Mouse (Mus musculus): ENCODE results near the gene Zfp827. TPM values are rescaled to one million over a fixed set of nuclear protein-coding genes. Genes with fewer than 3 reads are reported as not detected.
A peak's percentile ranks its signal among the peaks of the same experiment; 100 is the strongest.

Gene Zfp827
- polyA plus RNA-seq, 1 experiment from 2014 or later, result 5.2 TPM

DNA sequence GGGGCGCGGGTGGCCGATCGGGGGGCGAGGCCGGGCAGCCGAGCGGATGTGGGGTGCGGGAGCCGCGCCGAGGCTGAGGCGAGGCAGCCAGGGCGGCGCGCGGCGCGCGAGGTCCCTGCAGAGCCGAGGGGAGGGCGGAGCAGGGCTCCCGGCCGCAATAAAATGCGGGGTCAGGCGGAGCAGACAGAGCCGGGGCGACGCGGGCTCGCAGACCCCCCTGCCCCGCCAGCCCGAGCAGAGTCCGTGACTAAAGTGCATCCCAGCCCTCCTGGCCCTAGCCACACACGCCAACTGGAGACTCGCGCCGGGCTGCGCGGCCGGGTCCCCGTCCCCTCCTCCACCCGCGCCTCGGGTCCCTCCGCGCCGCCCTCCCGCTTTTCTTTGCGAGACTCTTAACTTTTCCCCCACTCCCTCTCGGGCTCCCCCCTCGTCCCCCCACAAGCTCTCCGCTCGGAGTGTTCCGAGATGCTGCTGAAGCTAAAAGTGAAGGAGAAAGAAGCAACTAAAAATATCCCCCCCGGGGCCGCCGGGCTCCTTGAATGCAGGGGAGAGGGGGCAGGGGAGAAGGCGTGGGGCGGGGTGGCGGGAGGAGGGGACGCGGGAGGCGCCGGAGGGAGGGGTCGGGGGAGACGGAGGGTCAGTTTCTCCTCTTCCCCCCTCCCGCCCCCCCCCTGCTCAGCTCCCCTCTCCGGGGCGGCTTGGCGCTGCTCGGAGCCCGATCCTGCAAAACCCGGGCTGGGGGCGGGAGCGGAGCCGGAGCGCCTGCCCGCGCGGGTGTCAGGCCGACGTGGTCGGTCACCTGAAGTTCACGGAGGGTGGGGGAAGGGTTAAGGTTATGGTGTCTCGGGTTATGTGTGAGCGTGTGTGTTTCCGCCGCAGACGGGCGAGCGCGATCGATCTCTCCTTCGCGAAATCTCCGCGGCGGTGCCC lies 1.4 kb downstream of the Zfp827 start:
- Histone ChIP-seq H3K9ac (ENCODE audit: low read length) (peak overlapping the region; percentile 99), H3K4me2 (ENCODE audit: low read depth, low read length) (peak overlapping the region; percentile 80), H3K4me1 (ENCODE audit: control insufficient read depth, insufficient read depth, low read length) (peaks cover 23% of the 10 kb centered on the region), H3K4me3 (ENCODE audit: low read length) (peak overlapping the region; percentile 70), H3K27me3 (ENCODE audit: control insufficient read depth, insufficient read depth, low read length) (no peaks in the 10 kb centered on the region), H3K27ac (ENCODE audit: low read length) (peak overlapping the region; percentile 100), H3K9me3 (replicated peaks; ENCODE audit: control insufficient read depth, low read length) (no peaks in the 10 kb centered on the region), H3K36me3 (ENCODE audit: control insufficient read depth, insufficient read depth) (no peaks in the 10 kb centered on the region)
- WGBS, result under 1% methylated on average over 77 of the region's 99 CpGs
- peak; percentile 76 for ATAC-seq (replicated peaks; ENCODE audit: extremely low read depth, insufficient read depth, low FRiP score)

- H3K27ac ChIP-seq (ENCODE audit: low read length), result peak overlapping the region; percentile 100
- 1% methylated on average over 53 of the region's 62 CpGs for WGBS
- H3K27me3 ChIP-seq (ENCODE audit: control insufficient read depth, insufficient read depth, low read length), result no peaks in the 10 kb centered on the region
- H3K4me2 ChIP-seq (ENCODE audit: low read depth, low read length), result peak overlapping the region; percentile 80
- H3K36me3 ChIP-seq (ENCODE audit: control insufficient read depth, insufficient read depth), result no peaks in the 10 kb centered on the region
- peaks cover 23% of the 10 kb centered on the region for H3K4me1 ChIP-seq (ENCODE audit: control insufficient read depth, insufficient read depth, low read length)
- H3K9ac ChIP-seq (ENCODE audit: low read length), result peak overlapping the region; percentile 99
- peak; percentile 30; the same call in 1 of the 2 replicates for ATAC-seq (replicated peaks; ENCODE audit: extremely low read depth, insufficient read depth, low FRiP score)
- H3K9me3 ChIP-seq (replicated peaks; ENCODE audit: control insufficient read depth, low read length), result no peaks in the 10 kb centered on the region
- peak overlapping the region; percentile 70 for H3K4me3 ChIP-seq (ENCODE audit: low read length)
These were observed 2.4 kb downstream of the Zfp827 start for GRCm38 (mm10) chr8:79030326-79031265.

GRCm38 (mm10) chr8:79037532-79037931 lies 9.3 kb downstream of the Zfp827 start:
- WGBS, result 82% methylated on average over 7 of the region's 7 CpGs

GRCm38 (mm10) chr8:79037991-79038390 lies 9.8 kb downstream of the Zfp827 start:
- no peak overlapping the region for H3K9ac ChIP-seq (ENCODE audit: low read length)

More at GRCm38 (mm10) chr8:79037532-79037931, 9.3 kb downstream of the Zfp827 start:
- Histone ChIP-seq H3K4me2 (ENCODE audit: low read depth, low read length) (no peak overlapping the region), H3K4me3 (ENCODE audit: low read length) (no peak overlapping the region), H3K9ac (ENCODE audit: low read length) (no peak overlapping the region), H3K27me3 (ENCODE audit: control insufficient read depth, insufficient read depth, low read length) (no peaks in the 10 kb centered on the region), H3K27ac (ENCODE audit: low read length) (no peak overlapping the region), H3K9me3 (replicated peaks; ENCODE audit: control insufficient read depth, low read length) (no peaks in the 10 kb centered on the region), H3K36me3 (ENCODE audit: control insufficient read depth, insufficient read depth) (peaks cover 7% of the 10 kb centered on the region; the same call in 1 of the 2 replicates), H3K4me1 (ENCODE audit: control insufficient read depth, insufficient read depth, low read length) (peaks cover 13% of the 10 kb centered on the region)
- no peak for ATAC-seq (replicated peaks; ENCODE audit: extremely low read depth, insufficient read depth, low FRiP score)

GRCm38 (mm10) chr8:79041429-79041828 lies 13.2 kb downstream of the Zfp827 start:
- H3K9me3 ChIP-seq (replicated peaks; ENCODE audit: control insufficient read depth, low read length), result no peaks in the 10 kb centered on the region
- no peak overlapping the region for H3K4me3 ChIP-seq (ENCODE audit: low read length)
- 92% methylated on average over 3 of the region's 3 CpGs for WGBS
- no peak overlapping the region for H3K4me2 ChIP-seq (ENCODE audit: low read depth, low read length)
- no peak overlapping the region for H3K27ac ChIP-seq (ENCODE audit: low read length)
- ATAC-seq (replicated peaks; ENCODE audit: extremely low read depth, insufficient read depth, low FRiP score), result no peak
- no peak overlapping the region for H3K9ac ChIP-seq (ENCODE audit: low read length)
- H3K4me1 ChIP-seq (ENCODE audit: control insufficient read depth, insufficient read depth, low read length), result peaks cover 5% of the 10 kb centered on the region
- H3K27me3 ChIP-seq (ENCODE audit: control insufficient read depth, insufficient read depth, low read length), result no peaks in the 10 kb centered on the region
- peaks cover 7% of the 10 kb centered on the region; the same call in 1 of the 2 replicates for H3K36me3 ChIP-seq (ENCODE audit: control insufficient read depth, insufficient read depth)

More at GRCm38 (mm10) chr8:79037991-79038390, 9.8 kb downstream of the Zfp827 start:
- H3K4me3 ChIP-seq (ENCODE audit: low read length), result no peak overlapping the region
- peaks cover 10% of the 10 kb centered on the region for H3K4me1 ChIP-seq (ENCODE audit: control insufficient read depth, insufficient read depth, low read length)
- no peak overlapping the region for H3K4me2 ChIP-seq (ENCODE audit: low read depth, low read length)
- no peaks in the 10 kb centered on the region for H3K9me3 ChIP-seq (replicated peaks; ENCODE audit: control insufficient read depth, low read length)
- WGBS, result 87% methylated on average over 7 of the region's 7 CpGs
- no peak for ATAC-seq (replicated peaks; ENCODE audit: extremely low read depth, insufficient read depth, low FRiP score)
- H3K27me3 ChIP-seq (ENCODE audit: control insufficient read depth, insufficient read depth, low read length), result no peaks in the 10 kb centered on the region
- H3K27ac ChIP-seq (ENCODE audit: low read length), result no peak overlapping the region
- H3K36me3 ChIP-seq (ENCODE audit: control insufficient read depth, insufficient read depth), result peaks cover 7% of the 10 kb centered on the region; the same call in 1 of the 2 replicates

DNA sequence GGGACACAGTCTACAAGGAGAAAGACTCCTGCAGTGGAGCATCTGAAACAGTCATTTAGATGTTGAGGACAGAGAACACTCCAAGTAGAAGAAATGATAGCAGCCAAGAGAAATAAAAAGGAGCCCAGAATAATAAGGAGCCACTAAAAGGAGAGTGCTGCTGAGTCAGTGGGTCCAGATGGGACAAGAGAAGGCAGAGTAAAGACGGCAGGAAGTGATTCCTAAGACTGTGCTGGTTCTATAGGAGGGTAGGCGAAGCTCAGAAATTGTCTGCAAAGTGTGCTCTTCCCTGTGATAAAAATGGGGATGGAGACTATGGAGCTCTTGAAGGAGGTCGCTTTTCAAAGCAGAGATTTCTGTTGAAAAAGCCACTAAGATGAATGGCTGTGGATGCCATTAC lies 14.0 kb downstream of the Zfp827 start:
- WGBS, result 75% methylated on average over 3 of the region's 3 CpGs
- Histone ChIP-seq H3K27me3 (ENCODE audit: control insufficient read depth, insufficient read depth, low read length) (no peaks in the 10 kb centered on the region), H3K9ac (ENCODE audit: low read length) (no peak overlapping the region), H3K36me3 (ENCODE audit: control insufficient read depth, insufficient read depth) (peaks cover 7% of the 10 kb centered on the region; the same call in 1 of the 2 replicates), H3K4me2 (ENCODE audit: low read depth, low read length) (no peak overlapping the region), H3K4me1 (ENCODE audit: control insufficient read depth, insufficient read depth, low read length) (peaks cover 2% of the 10 kb centered on the region), H3K4me3 (ENCODE audit: low read length) (no peak overlapping the region), H3K9me3 (replicated peaks; ENCODE audit: control insufficient read depth, low read length) (no peaks in the 10 kb centered on the region), H3K27ac (ENCODE audit: low read length) (no peak overlapping the region)
- ATAC-seq (replicated peaks; ENCODE audit: extremely low read depth, insufficient read depth, low FRiP score), result no peak

DNA sequence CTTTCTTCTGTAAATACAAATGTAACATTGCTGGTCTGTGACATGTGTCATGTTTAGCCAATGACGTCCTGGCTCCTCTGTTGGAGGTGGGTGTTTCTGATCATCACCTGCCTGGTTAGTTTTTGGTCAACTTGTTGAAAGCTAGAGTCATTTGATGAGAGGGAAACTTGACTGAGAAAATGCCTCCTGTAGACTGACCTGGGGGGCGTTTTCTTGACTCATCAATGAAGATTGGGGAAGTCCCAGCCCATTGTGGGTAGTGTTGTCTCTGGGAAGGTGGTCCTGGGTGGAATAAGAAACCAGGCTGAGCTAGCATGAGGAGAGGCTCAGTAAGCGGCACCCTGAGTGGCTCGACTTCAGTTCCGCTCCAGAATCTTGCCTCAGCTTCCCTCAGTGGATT lies 16.4 kb downstream of the Zfp827 start:
- WGBS, result 89% methylated on average over 5 of the region's 5 CpGs
- Histone ChIP-seq H3K9me3 (replicated peaks; ENCODE audit: control insufficient read depth, low read length) (no peaks in the 10 kb centered on the region), H3K27me3 (ENCODE audit: control insufficient read depth, insufficient read depth, low read length) (no peaks in the 10 kb centered on the region), H3K9ac (ENCODE audit: low read length) (no peak overlapping the region), H3K36me3 (ENCODE audit: control insufficient read depth, insufficient read depth) (0 out of 2 replicates have a peak, but pooled peaks cover 10% of the 10 kb centered on the region), H3K4me3 (ENCODE audit: low read length) (no peak overlapping the region), H3K27ac (ENCODE audit: low read length) (no peak overlapping the region), H3K4me2 (ENCODE audit: low read depth, low read length) (no peak overlapping the region), H3K4me1 (ENCODE audit: control insufficient read depth, insufficient read depth, low read length) (peaks cover 2% of the 10 kb centered on the region)
- ATAC-seq (replicated peaks; ENCODE audit: extremely low read depth, insufficient read depth, low FRiP score), result no peak

- peaks cover 2% of the 10 kb centered on the region for H3K4me1 ChIP-seq (ENCODE audit: control insufficient read depth, insufficient read depth, low read length)
- no peaks in the 10 kb centered on the region for H3K27me3 ChIP-seq (ENCODE audit: control insufficient read depth, insufficient read depth, low read length)
- no peak for ATAC-seq (replicated peaks; ENCODE audit: extremely low read depth, insufficient read depth, low FRiP score)
- no peak overlapping the region for H3K9ac ChIP-seq (ENCODE audit: low read length)
- 0 out of 2 replicates have a peak, but pooled peaks cover 8% of the 10 kb centered on the region for H3K36me3 ChIP-seq (ENCODE audit: control insufficient read depth, insufficient read depth)
- H3K27ac ChIP-seq (ENCODE audit: low read length), result no peak overlapping the region
- 79% methylated on average over 4 of the region's 4 CpGs for WGBS
- H3K9me3 ChIP-seq (replicated peaks; ENCODE audit: control insufficient read depth, low read length), result no peaks in the 10 kb centered on the region
- H3K4me3 ChIP-seq (ENCODE audit: low read length), result no peak overlapping the region
- no peak overlapping the region for H3K4me2 ChIP-seq (ENCODE audit: low read depth, low read length)
These were observed 18.4 kb downstream of the Zfp827 start for GRCm38 (mm10) chr8:79046659-79047058.

Measured in heart, embryonic 16.5 days (tissue).